Mouse (Mus musculus): ENCODE results near the gene Sf3b4.
A peak's percentile ranks its signal among the peaks of the same experiment; 100 is the strongest.

The Sf3b4 gene

GRCm38 (mm10) chr3:96172197-96173178, at the start of gene Sf3b4:
Sf3b4 (plus strand) TSS chr3:96172332.
- DNase-seq: peak; percentile 83 to 84

- DNase-seq: no peak
Measured at GRCm38 (mm10) chr3:96124235-96124634, 47.9 kb upstream of the Sf3b4 start.

GRCm38 (mm10) chr3:96128128-96128527, 44.0 kb upstream of the Sf3b4 start:
- no peak for DNase-seq

- no peak for DNase-seq
Measured at GRCm38 (mm10) chr3:96132478-96132877, 39.7 kb upstream of the Sf3b4 start.

GRCm38 (mm10) chr3:96133327-96133905, 38.7 kb upstream of the Sf3b4 start:
- DNase-seq: no peak

- no peak for DNase-seq
Measured at GRCm38 (mm10) chr3:96135011-96135410, 37.1 kb upstream of the Sf3b4 start.

GRCm38 (mm10) chr3:96147950-96148349, 24.2 kb upstream of the Sf3b4 start:
- DNase-seq: peak; percentile 68 to 74

- DNase-seq: peak in 1 of 2 experiments; percentile 15
Measured at GRCm38 (mm10) chr3:96151836-96152235, 20.3 kb upstream of the Sf3b4 start.

- no peak for DNase-seq
Measured at GRCm38 (mm10) chr3:96152611-96153010, 19.5 kb upstream of the Sf3b4 start.

- DNase-seq: no peak
Measured at GRCm38 (mm10) chr3:96155501-96155900, 16.6 kb upstream of the Sf3b4 start.

GRCm38 (mm10) chr3:96159820-96160219, 12.3 kb upstream of the Sf3b4 start:
- no peak for DNase-seq

GRCm38 (mm10) chr3:96160222-96160802, 11.8 kb upstream of the Sf3b4 start:
- no peak for DNase-seq

GRCm38 (mm10) chr3:96160803-96161516, 11.2 kb upstream of the Sf3b4 start:
- DNase-seq: no peak

- no peak for DNase-seq
Measured at GRCm38 (mm10) chr3:96161869-96162840, 10.0 kb upstream of the Sf3b4 start, which contains the start of gene Mtmr11. Mtmr11 (plus strand) TSS chr3:96162004.

GRCm38 (mm10) chr3:96163040-96163439, 9.1 kb upstream of the Sf3b4 start:
- no peak for DNase-seq

GRCm38 (mm10) chr3:96168466-96169158, 3.5 kb upstream of the Sf3b4 start:
- no peak for DNase-seq

GRCm38 (mm10) chr3:96170276-96170675, 1.9 kb upstream of the Sf3b4 start:
- no peak for DNase-seq

- DNase-seq: no peak
Measured at GRCm38 (mm10) chr3:96170976-96171545, 1.1 kb upstream of the Sf3b4 start.

- DNase-seq: no peak
Measured at GRCm38 (mm10) chr3:96171583-96172196, 442 bp upstream of the Sf3b4 start.

GRCm38 (mm10) chr3:96173185-96173584, 1.1 kb downstream of the Sf3b4 start:
- DNase-seq: no peak

All from B cell, adult 2 months (primary cell).